Mouse (Mus musculus): Measurements from ENCODE around the gene Kras.
A peak's percentile ranks its signal among the peaks of the same experiment; 100 is the strongest.

Gene Kras

DNA sequence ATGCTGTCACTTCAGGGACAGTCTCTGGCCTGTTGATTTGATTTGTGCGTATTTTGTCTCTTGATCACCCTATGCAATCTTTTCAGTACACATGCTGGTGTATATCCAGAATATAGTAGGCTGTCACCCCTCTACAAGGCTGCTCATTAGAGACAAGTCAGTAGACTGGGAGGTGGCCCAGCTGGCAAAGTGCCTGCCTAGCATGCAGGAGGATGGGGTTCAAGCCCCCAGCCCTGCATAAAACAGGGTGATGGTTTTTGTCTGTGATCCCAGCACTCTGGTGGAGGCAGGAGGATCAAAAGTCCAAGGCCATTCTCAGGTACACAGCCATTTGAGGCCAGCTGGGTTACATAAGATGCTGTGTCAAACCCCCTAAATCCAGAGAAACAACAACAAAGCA is 63.9 kb downstream of the Kras start:
- DNase-seq = no peak

GRCm38 (mm10) chr6:145182044-145182443 is 68.0 kb downstream of the Kras start:
- DNase-seq = no peak

DNA sequence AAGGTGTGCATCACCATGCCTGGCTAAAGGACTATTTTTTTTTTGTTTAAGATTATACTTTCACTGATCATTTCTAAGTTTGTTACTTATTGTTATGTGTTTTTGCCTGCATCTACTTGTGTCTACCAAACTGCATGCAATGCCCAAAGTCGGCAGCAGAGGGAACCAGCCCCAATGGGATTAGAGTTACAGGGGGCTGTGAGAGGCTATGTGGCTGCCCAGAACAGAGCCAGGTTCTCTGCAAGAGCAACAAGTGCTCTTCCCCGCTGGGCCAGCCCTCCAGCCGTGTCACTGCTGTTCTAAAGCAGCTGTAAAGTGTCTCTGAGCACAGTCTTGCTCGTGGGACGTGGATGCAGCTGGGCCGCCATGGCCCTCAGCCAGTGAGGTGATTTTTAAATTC is 70.4 kb downstream of the Kras start:
- DNase-seq = peak; percentile 51

DNA sequence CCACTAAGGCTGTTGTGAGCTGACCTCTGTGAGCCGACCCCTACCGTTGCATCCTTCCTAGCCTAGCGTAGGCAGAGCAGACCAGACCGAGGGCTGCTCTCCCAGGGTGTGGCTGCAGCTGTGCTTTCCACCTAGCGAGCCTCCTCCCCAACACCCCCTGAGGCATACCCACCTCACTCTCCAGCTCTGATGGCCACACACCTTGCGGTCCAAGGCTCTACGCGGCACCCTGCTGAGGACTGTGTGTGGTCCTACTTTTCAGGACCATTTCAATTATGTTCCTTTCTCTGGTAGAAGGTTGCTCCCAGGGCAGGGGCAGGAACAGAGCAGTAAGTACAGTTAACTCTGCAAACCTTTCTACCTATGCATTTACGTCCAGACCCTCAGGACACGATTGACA is 73.6 kb downstream of the Kras start:
- DNase-seq = no peak

DNA sequence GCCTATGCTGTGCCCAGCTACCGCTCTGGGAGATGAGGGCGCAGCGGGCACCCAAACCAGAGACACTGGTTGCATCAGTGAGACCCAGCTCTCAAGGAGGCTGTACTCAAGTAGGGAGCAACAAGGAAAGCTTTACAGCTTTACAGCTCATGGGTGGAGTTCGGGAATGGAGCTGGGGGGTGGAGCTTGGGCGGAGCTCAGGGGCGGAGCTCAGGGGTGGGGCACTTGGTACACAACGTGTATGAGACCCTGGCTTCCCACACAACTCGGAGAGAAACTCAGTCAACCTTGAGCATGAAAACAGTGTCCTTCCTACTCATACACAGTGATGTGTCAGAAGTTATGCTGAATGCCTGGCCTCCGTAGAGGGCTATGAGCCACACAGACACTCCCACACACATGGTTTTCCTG is 74.5 kb downstream of the Kras start:
- DNase-seq = no peak

DNA sequence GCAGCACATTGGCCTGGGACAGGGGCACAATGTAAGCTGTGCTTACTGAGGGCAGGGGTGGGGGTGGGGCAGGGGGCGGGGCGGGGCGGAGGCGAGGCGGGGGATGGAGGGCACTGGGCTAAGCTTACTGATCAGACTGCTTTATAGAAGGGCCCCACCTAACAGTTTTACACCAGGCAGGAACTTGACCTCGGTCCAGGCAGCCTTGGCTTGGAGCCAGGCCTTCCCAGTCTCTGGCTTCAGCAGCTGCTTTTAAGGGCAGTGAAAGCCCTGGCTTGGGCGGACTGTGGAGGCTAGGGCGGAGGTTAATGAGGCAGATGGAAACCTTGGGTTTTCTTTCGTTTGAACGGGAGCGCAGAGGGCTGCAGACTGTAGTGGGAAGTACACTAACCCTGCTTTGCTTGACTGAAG is 76.3 kb downstream of the Kras start:
- no peak for DNase-seq

DNA sequence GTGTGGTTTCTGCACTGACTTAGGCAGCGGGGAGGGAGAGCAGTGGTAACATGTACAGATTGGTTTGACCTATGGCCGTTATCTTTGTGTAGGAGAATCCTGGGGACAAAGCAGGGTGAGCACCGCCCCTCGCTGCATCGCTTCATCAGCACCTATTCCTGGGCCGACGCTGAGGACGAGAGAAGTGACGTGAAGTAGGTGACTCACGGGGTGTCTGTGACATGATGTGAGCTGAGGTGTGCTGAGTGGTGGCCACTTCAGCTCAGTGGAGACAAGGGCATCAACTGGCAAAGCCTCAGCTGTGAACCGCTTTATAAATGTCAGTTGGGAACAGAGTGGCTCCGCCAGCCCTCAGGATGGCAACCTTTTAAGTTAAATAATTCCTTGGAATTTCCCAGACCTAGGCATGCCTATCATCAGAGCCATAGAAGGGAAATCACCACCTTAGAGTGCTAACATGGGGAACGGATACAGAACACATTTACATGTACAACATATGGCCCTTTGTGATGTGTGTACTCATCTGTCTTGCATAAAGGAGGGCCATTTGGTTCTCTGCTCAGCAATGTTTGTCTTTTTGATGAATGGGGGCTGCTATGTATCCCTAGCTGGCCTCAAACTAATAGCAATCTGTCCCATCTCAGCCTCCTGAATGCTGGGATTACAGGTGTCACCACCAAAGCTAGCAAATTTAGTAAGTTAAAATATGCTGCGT is 78.0 kb downstream of the Kras start:
- no peak for DNase-seq
